Mouse (Mus musculus) liver, adult (tissue): ENCODE data around the gene Gm21764.
"Not testable (repeated sequence)": the region's sequence is repeated elsewhere in the genome, so short reads cannot be mapped to it uniquely, and the experiment has no call there.

Experiments used
- GATA4 ChIP-seq: IDR thresholded peaks from 2 replicates; pipeline ENCODE4 v1.6.1; 2014; ENCODE audit warnings: mild to moderate bottlenecking, low read length; ENCODE audit not compliant: insufficient replicate concordance

Gene Gm21764

GRCm38 (mm10) chrY:18061712-18062111 is at the start of gene Gm21764:
Gene Gm21764 (minus strand): TSS chrY:18061812.
- not testable (repeated sequence) for TF ChIP-seq GATA4

- TF ChIP-seq GATA4 = not testable (repeated sequence)
Measured at GRCm38 (mm10) chrY:18088816-18089215, 27.2 kb upstream of the Gm21764 start, which contains the start of gene Ssty1. Gene Ssty1 (plus strand): TSS chrY:18089116.
